Mouse (Mus musculus) megakaryocyte, adult 5-6 weeks (primary cell): ENCODE data around the gene Hcn2. TPM values are rescaled to one million over a fixed set of nuclear protein-coding genes. Genes with fewer than 3 reads are reported as not detected.

ENCODE experiments used
- ATAC-seq: 2 replicates; pipeline ENCODE4 v1.8.0; 2016; ENCODE audit warnings: mild to moderate bottlenecking, inconsistent platforms; ENCODE audit not compliant: poor library complexity, severe bottlenecking
- total RNA-seq, 2 experiments: library from RNA; stranded (forward) in 1 of 2; stranded (reverse) in 1 of 2; fragments of 153-499, 151-499 nt in 1 of 2; fragments of 221-1000, 200-1000 nt in 1 of 2; gene quantifications; 2 replicates each; pipeline versions ENCODE4 v1.2.3 to v1.2.4; 2015 to 2017

Hcn2 gene
- total RNA-seq, 2 experiments from 2014 or later, result 0.04 TPM; not detected in 1

DNA sequence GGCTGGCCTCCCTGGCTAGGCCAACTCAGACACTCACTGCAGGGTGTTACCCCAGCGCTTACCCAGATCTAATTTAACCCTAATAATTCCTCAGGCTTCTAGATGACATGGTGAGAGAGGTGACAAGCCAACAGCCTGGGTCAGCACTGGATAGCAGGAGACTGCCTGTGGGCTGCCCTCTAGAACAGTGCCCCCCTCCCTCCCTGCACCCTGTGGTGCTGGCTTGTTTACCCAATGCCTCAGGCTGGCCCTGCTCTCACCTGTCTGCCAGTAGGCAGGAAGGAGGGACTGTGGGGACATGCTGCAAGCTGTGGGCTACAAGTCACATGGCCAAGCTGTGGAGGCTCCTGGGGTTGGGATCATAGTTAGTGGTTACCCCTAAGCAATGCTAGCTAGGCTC is 9.3 kb upstream of the Hcn2 start:
- ATAC-seq, result no peak

DNA sequence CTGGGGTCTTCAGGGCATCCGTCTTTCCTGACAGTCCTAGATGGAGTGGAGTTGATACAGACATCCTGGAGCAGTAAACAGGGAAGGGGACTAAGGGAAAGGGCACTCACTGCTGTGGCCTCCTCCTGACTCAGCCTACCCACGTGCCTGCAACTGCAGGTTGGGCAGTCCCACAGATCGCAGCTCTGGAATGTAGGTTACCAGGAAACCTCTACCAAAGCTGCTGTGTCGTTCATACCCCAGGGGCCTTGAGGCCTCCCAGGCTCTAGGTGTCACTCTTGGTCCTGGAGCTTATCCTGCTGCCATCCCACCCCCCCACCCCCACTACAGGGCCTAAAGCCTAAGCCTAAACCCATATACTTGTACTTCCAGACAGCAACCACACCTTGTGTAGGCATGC is 8.7 kb upstream of the Hcn2 start:
- no peak for ATAC-seq

DNA sequence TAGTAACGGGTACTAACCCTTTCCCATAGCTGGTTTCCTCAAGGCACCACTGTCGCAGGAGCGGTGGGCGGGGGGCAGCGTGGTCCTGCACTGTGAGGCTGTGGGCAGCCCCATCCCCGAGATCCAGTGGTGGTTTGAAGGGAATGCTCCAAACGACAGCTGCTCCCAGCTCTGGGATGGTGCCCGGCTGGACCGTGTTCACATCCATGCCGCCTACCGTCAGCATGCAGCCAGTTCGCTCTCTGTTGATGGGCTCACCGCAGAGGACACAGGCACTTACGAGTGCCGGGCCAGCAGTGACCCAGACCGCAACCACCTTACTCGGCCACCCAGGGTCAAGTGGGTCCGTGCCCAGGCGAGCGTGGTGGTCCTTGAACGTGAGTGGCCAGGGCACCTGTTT is 7.8 kb upstream of the Hcn2 start:
- ATAC-seq, result no peak

DNA sequence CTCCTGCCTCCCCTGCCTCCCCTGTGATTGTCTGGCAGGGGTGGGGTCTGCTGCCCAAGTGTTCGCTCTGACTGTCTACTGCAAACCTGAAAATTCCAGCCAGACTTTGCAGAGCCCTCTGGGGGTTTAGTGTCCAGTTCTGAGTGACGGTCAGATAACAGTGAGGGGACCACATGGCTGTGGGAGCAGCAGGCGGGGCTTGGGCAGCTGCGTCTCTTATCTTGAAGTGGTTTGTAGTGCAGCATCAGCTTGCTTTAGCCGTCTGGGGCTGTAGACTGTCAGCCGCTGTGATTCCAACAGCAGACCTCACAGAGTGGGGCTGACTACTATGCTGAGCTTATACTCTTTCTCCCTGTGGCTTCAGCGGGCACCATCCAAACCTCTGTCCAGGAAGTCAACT is 7.1 kb upstream of the Hcn2 start:
- ATAC-seq, result no peak

DNA sequence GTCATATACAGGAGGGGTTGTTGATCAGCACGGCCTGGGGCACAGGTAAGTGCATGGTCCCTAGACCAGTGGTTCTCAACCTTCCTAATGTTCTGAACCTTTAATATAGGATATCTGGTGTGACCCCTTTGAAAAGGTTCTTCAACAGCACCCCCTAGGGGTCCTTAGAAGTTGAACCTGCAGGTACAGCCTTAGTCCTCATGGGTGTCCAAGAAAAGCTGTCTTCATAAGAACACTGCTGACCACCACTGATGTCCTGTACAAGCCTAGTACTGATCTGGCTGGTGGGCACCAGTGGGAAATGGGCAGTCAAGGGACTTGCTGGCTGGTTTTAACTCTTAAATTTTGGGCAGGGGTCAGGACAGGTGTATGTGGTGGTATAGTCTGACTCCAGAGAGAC is 4.4 kb upstream of the Hcn2 start:
- ATAC-seq, result no peak

DNA sequence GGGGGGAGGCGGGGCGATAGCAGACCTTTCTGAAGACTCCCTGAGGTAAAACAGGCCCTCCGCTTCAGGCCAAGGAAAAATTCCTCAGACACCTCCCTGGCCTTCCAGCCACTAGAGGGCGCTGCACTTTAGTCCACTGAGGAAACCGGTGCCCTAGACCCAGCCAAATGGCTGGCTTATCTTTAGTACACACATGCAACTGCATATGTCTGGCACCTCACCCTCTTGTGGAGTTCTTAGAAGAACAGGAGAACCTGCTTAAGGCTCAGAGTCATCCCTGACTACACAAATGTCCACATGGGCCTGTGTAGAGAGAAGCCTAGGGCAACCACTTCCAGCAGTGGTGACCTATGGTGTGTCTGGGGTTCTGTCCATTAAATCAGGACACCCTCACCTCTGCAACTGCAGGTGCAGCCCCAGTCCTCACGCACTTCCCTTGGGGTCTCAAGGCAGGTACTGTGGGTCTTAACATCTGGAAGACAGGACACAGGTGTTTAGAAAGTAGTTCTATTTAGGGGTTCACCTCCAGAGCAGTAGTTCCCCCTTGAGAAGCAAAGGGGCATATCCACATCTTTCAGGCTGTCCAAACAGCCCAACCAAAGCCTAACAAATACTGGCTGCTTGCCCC is 3.8 kb upstream of the Hcn2 start:
- ATAC-seq, result peak; percentile 59

DNA sequence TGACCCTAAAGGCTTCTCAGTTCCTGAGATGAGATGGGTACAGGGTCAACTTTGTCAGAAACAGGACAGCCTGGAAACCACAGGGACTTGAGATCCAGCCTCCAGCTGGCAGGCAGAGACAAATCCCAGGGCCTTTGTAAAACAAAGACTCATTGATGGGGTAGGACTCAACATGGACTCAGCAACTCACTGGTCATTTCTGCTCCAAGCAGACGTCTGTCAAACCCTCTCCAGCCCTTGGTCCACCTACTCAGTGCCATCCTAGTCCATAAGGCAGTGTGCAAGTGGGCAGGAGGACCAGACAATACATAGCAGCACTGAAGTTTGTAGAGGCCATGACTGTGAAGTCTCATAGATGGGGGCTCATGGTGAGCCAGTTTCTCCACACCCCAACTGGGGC is 3.3 kb upstream of the Hcn2 start:
- ATAC-seq, result no peak

DNA sequence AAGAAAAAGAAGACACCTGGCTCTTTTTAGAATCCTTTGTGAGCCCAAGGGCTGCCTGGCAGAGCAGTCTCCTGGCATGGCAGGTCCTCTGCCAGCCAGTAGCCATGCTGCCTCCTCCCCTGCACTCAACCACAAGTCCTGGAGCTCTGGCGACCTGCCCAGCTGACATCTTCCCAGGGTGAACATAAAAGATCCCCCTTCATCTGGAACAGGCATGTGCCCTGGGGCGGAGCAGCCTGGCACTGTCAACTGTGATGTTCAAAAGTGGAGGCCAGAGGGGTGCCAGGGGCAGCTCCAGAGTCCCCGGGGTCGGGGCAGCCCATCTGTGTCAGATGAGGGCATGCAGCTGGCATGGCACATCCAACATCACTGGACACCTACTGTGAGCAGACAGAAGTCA is 1.4 kb upstream of the Hcn2 start:
- ATAC-seq, result no peak

DNA sequence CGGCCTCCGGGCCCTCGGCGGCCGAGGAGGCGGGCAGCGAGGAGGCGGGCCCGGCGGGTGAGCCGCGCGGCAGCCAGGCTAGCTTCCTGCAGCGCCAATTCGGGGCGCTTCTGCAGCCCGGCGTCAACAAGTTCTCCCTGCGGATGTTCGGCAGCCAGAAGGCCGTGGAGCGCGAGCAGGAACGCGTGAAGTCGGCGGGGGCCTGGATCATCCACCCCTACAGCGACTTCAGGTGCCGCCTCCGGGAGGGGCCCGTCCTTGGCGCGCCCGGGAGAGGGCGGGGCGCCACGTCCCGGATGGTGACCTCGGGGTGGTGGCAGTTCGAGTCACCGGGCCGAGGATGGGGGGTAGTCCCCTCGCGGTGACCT is 538 bp downstream of the Hcn2 start:
- ATAC-seq, result peak; percentile 14; the same call in 1 of the 2 replicates

DNA sequence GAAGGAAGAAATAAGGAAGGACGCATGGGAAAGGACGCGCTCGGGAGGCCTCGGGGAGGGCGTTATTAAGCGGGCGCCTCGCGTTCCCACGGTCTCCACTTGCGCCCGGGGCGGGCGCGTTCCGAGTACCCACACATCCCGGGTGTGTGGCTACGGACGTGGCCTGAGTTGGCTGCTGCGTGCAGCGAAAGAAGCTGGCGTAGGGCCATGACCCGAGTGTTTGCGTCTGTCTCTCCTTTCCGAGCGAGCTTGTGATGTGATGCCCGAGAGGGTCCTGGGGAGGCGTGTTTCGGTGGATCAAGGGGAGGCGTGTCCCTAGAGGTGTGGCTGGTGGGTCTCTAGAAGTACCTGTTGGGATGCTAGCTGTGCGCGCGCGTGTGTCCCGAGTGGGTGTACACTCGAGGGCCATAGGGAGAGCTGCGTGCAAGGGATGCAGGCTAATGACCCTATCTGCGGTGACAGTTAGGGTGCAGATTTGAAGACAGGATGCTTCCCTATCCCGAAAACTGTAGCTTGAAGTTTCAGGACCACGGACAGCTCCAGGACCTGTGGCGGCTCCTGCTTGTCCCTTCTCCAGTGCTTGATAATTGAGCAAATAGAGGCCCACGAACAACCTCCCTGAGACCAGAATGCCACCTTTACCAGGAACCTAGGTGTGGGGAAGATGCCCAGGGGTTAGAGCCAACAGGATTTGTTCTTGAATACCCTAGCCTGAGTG is 1.4 kb downstream of the Hcn2 start:
- ATAC-seq, result peak; percentile 61

DNA sequence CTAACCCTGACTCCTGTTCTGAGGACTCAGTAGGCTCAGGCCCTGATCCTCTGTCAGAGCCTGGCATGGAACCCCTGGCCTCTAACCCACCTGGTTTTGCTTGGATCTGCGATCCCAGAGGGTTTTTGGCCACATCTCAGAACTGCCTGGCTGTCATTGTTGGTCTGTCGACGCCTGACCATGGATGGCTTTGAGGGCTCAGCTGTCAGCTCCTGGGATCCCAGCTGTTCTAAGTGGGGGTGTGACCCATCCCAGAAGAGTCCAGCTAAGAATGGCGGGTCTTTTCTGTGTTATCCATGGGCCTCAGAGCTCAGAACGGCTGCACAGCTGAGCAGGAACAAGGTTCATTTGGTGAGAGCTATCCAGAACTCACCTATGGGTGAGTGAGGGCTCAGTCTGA is 4.7 kb downstream of the Hcn2 start:
- ATAC-seq, result no peak

DNA sequence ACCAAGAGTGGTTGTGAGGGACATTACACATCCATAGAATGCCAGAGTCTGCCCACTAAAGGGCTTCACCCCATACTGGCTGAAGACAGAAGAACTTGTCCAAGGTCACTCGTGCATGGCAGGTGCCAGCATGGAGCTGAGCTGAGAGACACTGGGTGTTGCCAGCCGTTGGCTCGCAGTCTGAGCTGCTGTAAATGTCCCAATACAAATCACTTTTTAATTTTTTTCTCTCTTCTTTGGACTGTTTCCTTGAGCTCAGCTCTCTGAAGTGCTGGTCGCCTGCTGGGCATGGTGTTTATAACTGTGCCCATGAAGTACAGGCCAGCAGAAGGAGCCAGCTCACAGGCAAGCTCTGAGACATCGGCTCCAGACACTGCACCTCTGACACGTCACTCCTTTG is 6.6 kb downstream of the Hcn2 start:
- no peak for ATAC-seq

DNA sequence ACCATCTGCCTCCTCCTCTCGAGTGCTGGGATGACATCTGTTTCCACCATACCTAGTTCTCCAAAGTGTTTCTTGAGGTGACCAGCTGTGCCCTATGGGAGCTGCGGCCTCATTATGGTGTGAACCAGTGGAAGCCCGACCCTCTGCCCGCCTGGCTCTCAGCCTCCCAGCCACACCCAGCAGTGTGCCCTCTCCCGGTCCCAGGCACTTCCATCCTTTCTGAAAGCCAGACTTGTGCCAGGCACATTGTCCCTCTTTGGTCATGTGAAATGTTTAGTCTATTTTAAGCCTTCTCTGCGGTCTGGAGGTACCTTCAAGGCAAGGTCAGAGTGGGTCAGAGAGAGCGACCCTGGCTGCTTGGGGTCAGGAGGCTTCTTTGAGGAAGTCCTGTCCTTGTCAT is 7.3 kb downstream of the Hcn2 start:
- no peak for ATAC-seq

DNA sequence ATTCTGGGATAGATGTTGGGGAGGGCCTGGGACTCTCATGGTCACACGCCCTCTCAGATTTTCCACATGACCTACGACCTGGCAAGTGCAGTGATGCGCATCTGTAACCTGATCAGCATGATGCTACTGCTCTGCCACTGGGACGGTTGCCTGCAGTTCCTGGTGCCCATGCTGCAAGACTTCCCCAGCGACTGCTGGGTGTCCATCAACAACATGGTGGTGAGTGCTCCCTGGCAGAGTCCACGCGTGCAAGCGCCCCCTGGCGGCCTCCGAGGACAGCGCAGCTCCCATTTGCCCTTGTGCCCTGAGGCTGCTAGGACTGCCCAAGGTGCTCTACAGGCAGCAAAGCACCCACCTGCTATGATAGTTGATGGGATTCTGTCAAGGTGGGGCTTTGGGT is 9.7 kb downstream of the Hcn2 start:
- peak; percentile 96 for ATAC-seq

DNA sequence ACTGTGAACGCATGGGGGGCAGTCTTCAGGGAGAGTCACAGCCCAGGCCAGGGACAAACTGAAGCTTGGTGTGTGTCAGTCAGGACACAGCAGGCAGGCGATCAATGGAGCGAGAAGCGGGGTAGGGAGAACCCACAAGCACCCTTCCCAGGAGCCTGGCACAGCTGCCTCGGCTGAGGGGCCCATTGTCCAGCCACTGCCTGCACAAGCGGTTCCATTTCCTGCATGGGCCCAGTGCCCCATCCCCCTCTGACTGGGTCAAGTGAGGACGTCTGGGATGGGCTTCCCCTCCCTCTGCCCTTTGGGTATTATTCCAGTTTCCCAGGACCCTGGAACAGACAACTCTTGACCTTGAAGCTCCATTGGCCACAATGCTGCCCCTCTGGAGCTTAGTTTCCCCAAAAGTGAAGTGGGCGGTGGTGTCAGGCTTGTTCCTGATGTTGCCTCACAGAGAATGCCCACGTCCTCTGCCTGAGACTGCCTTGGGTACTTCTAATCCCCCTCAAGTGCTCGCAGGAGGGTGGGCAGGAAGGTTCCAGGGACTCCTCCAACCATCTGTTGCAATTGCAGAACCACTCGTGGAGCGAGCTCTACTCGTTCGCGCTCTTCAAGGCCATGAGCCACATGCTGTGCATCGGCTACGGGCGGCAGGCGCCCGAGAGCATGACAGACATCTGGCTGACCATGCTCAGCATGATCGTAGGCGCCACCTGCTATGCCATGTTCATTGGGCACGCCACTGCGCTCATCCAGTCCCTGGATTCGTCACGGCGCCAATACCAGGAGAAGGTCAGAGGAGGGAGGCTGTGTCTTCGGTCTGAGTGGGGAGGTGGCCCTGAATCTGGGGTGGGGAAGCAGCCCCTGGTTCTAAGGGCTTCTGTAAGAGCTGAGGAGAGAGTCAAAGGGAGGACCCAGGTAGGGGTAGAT is 12.2 kb downstream of the Hcn2 start:
- ATAC-seq, result no peak

DNA sequence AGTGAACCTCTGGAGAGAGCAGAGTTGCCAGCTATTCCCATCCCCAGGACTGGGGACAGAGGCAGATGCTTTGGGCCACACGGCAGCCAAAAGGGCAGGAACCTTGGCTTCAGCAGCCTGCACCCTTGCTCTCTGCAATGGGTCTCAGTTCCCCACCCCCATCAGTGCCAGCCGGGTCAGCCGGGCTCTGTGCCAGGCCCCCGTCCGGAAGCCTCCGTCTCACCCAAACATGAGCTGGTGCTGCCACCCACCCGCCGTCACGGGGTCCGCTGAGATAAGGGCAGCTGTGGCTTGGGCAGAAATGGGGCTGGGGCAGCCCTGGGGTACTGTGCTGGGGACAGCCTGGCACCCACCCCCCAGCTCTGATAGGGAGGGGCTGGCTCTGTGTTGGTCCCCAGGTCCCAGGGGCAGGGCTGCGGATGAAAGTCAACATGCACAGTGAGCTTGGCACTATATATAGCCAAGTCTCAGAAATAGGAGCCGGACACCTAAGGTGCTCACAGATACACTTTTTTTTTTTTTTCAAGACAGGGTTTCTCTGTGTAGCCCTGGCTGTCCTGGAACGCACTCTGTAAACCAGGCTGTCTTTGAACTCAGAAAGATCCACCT is 13.0 kb downstream of the Hcn2 start:
- ATAC-seq, result no peak

DNA sequence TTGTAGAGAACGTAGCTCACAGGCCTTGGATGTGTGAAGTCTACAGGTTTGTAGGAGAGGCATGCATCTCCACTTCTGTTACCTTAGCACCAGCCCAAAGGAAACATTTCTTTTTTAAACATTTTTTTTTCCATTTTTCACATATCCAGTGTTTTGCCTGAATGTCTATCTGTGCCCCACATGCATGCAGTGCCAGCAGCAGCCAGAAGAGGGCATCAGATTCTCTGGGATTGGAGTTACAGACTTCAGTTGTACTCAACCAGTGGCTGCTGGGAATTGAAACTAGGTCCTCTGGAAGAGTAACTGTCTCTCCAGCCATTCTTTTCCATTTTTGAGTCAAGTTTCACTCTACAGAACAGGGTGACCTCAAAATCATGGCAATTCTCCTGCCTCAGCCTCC is 16.1 kb downstream of the Hcn2 start:
- ATAC-seq, result no peak

DNA sequence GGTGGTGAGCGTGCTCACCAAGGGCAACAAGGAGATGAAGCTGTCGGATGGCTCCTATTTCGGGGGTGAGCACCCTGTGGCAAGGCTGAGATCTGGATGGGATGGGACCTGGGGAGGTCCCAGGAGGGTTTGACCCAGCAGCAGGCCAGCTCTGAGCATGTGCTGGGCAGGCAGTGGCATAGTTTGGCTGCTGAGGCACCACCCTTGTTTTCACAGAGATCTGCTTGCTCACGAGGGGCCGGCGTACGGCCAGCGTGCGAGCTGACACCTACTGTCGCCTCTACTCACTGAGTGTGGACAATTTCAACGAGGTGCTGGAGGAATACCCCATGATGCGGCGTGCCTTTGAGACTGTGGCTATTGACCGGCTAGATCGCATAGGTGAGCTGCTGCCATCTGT is 17.4 kb downstream of the Hcn2 start:
- ATAC-seq, result no peak

DNA sequence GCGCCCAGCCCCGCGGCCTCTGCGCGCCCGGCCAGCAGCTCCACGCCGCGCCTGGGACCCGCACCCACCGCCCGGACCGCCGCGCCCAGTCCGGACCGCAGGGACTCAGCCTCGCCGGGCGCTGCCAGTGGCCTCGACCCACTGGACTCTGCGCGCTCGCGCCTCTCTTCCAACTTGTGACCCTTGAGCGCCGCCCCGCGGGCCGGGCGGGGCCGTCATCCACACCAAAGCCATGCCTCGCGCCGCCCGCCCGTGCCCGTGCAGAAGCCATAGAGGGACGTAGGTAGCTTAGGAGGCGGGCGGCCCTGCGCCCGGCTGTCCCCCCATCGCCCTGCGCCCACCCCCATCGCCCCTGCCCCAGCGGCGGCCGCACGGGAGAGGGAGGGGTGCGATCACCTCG is 18.9 kb downstream of the Hcn2 start:
- no peak for ATAC-seq

DNA sequence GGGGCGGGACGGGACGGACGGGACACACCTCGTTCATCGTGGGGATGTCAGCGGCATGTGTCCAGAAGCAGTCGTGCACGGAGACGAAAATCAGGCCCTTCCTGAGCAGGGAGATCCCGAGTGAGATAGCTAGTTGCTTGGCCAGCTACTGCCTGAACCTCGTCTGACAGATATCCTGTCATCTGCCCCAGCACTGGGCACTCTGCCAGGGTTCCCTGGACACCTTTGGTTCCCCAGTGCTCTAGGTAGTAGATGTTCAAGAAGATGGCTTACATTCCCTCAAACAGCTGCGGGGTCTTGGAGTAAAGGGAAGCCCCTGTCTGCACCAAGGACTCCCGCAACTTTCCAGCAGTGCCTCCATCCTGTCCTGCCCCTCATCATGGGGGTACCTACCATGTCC is 20.3 kb downstream of the Hcn2 start:
- no peak for ATAC-seq

DNA sequence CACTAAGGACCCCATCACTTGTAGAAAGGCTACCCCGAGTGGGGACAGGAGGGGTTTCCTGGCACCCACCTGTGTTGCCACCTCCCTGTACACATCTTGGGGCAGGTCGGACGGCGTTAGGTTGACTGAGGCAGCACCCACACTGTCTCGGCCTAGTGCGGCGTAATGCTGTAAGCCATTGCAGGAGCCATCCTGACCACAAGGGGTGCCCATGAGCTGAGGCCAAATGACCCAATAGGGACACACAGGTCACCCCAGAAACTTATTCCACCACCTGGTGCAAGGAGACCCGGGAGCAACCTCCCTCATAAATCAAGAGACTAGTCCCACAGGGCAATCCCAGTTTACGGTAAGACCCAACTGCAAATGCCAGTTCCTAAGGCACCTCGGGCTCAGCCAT is 21.8 kb downstream of the Hcn2 start:
- peak; percentile 69 for ATAC-seq

DNA sequence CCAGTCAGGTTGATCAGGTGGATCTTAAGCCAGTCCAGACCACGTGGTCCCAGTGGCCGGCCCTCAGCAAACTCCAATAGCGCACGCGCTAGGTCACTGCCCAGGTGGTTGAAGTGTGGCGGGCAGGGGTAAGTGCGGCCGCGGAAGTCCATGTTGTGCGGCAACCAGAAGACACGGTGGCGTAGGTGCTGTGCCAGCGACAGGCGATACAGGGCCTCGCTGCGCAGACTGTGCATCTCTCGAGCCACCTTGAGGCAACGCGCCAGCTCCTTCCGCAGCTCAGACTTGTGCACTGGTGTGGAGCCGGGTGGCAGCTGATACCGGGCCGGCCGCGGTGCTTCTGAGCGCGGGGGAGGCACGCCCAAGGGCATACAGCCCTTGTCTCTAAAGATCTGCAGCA is 22.8 kb downstream of the Hcn2 start:
- ATAC-seq, result no peak
